Mouse (Mus musculus) c-Kit-positive CD71-negative TER-119-negative erythroid progenitor cells, embryonic 14.5 days (primary cell): ENCODE results near the gene Rhot1.

Experiments
- DNase-seq: peaks from one replicate; pipeline ENCODE4 v3.0.0-alpha.2; 2013; ENCODE audit warnings: low read depth

Gene Rhot1

DNA sequence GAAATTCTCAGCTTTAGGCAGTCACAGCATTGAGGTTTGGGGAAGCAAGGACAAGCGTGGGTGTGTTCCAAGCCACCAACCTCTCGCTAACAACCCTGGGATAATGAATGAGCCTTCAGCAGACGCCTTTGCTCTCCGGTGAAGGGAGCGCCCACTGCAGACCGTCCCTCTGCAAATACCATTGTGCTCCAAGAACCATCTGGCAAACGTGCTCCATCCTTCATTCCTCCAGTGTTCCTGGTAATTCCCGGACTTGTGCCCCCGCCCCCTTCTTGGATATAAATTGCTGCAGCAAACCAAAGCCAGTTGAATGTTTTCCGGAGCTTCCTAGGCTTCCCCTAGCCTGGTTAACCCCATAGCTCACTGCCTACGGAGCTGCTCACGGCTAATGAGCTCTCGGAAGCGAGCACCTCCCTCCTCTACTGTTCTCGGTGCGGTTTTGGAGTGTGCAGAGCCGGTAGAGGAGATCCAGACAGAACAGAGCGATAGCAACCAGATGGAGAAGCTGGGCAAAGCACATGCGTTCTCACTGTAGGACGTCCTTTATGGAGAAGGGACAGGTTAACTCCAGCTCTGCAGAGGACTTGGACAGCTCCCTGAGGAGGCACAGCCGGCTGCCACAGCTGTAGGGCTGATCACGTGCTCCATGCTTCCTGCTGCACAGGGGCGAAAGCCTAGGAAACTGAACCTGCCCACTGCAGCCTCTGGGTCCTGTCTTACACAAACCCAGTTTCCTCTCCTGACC, 81.1 kb downstream of the Rhot1 start:
- no peak for DNase-seq

GRCm38 (mm10) chr11:80291004-80291403, 82.2 kb downstream of the Rhot1 start:
- DNase-seq: no peak

- DNase-seq: no peak
Measured at GRCm38 (mm10) chr11:80292463-80292862, 83.6 kb downstream of the Rhot1 start.

GRCm38 (mm10) chr11:80295066-80295465, 86.2 kb downstream of the Rhot1 start:
- DNase-seq: no peak

DNA sequence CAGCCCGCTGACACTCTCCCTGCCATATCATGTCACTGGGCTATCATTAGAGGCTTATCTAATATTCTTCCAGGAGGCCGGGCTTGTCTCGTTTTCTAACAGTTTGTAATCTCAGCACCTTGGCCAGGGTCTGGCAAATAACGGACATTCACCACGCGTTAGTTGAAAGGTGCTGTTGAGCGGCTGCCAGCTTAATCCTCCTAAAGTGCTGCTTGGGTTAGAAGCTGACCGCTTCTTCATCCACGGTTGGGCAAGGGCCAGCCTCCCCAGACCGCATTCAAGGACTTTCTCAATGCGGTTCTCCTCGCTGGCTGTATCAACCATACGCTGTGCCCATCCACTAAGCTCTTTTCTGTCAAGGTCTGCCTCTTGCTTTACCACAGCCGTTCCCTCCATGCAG, 87.0 kb downstream of the Rhot1 start:
- no peak for DNase-seq

DNA sequence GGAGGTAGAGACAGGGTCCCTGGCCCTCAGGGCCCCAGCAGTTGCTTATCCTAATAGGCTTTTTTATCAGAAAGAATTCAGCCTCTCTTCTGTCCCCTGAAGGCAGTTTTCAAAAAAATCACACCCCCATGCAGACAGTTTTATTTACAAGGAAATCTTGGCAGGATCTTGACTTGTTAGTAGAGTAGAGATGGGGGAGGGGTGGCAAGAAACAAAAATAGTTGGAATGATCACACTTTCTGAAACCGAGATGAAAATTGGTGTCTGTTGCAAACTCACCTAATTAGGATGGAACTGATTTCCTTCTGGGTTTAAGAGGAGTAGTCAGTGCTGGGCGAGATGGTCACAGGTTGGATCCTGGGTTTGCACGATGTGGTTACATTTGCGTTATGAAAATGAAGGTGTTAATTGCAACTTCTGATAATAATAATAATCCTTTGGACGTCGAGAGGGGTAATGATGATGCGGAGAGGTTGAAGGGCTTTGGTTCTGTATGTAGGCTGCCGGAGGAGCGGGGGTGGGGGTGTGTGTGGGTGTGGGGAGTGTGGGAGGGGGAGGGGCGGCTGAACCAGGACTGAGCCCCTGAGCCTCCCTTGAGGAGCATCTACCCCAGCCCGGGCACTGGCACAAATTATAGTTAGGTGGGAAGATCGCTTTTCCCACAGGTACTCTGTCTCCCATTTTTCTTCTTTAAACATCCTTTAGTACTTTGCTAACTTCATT, 90.9 kb downstream of the Rhot1 start:
- DNase-seq: no peak

DNA sequence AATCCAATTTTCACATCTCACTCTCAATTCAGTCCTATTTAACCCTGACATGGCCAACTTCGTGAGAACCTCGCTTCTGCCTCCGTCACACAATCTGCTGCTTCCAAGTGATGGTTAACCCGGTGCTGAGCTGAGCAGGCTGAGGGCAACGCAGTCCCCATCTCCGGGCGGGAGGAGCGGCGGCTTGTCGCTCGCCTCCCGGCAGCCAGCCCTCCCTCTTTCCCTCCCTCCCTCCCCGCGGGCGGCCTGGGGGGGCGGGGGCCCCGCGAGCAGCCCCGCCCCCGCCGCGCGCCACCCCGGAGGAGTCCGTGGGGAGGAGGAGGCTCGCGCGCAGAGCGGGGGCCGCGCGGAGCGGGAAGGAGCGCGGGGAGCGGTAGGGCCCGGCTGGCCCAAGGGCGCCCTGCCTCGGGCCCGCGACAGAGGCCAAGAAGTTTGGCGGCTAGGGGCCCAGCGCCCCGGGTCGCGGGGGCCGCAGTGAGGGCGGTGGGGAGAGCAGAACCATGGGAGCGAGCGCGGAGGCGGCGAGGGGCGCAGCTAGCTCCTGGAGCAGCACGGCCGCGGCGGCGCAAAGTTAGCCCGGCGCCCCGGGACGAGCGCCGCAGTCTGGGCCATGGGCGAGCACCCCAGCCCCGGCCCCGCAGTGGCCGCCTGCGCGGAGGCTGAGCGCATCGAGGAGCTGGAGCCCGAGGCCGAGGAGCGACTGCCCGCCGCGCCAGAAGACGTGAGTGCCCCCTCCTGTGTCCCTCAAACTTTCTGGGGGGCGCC, 91.9 kb downstream of the Rhot1 start, which contains the start of gene Rhbdl3:
Gene Rhbdl3 (plus strand): TSS at position 362 of the 765 bp plus-strand sequence.
- no peak for DNase-seq

DNA sequence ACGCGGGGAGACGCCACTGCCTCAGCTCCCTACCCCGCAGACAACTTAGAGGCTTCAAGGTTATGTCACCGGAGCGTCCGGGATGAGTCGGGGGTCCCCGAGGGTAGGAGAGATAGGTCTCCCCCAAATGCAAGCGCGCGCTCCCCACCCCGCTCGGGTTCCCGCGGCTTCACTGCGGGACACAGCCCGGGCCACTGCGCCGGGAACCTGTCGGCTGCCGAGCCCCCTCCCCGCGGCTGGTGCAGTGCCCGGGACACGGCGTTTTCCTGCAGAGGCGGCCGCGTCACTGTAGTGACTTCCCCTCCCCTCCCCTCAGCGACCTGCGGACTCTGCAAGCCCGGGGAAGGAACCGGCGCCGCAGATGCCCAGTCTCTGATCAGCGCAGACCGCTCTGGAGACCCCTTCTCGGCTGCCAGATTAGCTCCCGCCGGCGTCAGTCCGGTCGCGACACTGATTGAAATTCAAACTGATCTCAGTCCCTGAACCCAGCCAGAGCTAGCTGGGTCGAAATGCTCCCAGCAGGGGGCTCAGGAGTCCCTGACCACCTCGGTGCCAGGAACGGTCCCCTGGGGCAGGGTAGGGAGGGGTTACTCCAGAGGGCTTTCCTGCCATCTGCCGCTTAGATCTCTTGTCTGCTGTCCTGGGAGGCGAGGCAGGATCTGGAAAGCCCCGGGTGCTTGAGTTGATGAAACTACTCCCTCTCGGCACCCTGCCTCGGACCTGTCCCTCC, 92.7 kb downstream of the Rhot1 start:
- no peak for DNase-seq

GRCm38 (mm10) chr11:80302046-80302390, 93.2 kb downstream of the Rhot1 start:
- DNase-seq: no peak

- no peak for DNase-seq
Measured at GRCm38 (mm10) chr11:80302536-80302935, 93.7 kb downstream of the Rhot1 start.

DNA sequence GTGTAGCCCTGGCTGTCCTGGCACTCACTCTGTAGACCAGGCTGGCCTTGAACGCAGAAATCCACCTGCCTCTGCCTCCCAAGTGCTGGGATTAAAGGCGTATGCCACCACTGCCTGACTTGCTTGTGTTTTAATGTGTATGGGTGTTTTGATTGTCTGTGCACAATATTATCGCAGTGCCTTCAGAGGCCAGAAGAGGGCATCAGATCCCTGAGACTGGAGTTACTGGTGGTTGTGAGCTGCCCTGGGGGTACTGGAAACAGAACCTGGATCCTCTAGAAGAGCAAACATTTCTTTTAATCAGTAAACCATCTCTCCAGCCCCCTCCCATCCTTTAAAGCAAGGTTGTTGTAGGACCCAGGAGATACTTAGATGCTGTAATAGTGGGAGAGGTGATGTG, 94.9 kb downstream of the Rhot1 start:
- no peak for DNase-seq

- no peak for DNase-seq
Measured at GRCm38 (mm10) chr11:80304846-80305245, 96.0 kb downstream of the Rhot1 start.

GRCm38 (mm10) chr11:80308537-80308936, 99.7 kb downstream of the Rhot1 start:
- DNase-seq: no peak

DNA sequence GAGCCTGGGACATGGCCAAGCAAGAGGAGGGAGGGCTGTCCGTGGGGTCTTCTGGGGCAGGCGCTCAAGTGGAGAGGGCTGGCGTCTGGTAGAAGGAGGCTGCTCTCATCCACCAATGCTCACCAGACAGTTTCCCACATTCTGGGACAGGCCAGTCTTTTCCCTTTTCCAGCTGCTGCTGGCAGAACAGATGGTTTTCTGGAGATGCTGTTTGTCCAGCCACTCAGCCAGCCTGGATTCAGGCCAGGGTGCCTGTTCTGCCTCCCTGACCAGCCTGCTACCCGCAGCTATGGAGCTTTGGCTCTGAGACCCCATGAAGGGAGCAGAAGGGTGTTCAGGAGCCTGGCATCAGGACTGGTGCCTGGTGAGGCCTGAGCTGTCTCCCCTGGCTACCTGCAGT, 102.5 kb downstream of the Rhot1 start:
- DNase-seq: no peak

DNA sequence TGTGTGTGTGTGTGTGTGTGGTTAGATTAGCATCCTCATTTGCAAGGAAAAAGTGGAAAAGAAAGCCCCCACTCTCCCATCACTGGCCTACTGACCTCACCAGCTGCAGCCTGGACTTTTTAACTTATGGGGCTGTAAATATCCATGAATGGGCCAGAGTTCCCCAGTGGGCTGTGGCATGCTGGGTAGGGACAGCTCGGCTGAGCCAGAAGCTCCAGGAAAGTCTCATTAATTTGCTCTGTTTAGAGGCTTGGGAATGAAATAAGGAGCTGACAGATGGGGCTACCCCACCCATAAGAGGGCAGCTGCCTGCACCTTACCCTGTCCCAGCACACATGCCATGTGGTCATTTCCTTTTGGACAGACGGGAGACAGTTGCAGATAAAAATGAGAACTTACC, 103.2 kb downstream of the Rhot1 start:
- DNase-seq: no peak

DNA sequence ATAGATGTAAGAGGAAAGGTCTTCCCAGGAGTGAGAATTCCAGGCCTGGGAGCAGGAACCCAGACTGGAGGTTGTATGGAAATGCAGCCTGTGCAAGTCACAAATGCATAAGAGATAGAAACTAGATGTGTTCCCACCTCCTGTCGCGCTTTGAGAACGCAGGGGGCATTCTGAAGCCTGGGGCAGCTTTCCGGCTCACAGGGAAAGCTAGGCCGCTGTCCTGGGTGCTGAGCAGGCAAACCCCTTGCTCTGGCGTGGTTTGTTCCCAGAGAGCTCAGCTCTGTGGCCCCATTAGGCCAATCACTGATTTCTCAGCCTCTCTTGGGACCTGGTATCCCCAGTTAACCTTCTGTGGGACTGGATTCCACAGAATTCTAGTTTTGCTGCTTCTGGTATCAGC, 103.7 kb downstream of the Rhot1 start:
- DNase-seq: no peak

- DNase-seq: no peak
Measured at GRCm38 (mm10) chr11:80313462-80313861, 104.6 kb downstream of the Rhot1 start.

GRCm38 (mm10) chr11:80313944-80314343, 105.1 kb downstream of the Rhot1 start:
- no peak for DNase-seq

- DNase-seq: no peak
Measured at GRCm38 (mm10) chr11:80315743-80316639, 107.2 kb downstream of the Rhot1 start.
